Mouse (Mus musculus) liver, embryonic 14.5 days (tissue): Measurements from ENCODE around the gene Lsp1.

Experiments used
- CTCF ChIP-seq: IDR thresholded peaks from 2 replicates; pipeline ENCODE4 v1.5.1; 2016; ENCODE audit warnings: antibody characterized with exemption, low read depth, control low read depth
- EP300 ChIP-seq: IDR thresholded peaks from 2 replicates; pipeline ENCODE4 v1.6.1; 2016; ENCODE audit warnings: antibody characterized with exemption, low read depth

- TF ChIP-seq CTCF (no peak), EP300 (no peak)
Measured at GRCm38 (mm10) chr7:142449038-142449617, 11.5 kb upstream of the Lsp1 start.
